Mouse (Mus musculus): ENCODE measurements around the gene Mcoln1. TPM values are rescaled to one million over a fixed set of nuclear protein-coding genes. Genes with fewer than 3 reads are reported as not detected.

Mcoln1 gene
- polyA plus RNA-seq, 1 experiment from 2014 or later, result 55.0 TPM

DNA sequence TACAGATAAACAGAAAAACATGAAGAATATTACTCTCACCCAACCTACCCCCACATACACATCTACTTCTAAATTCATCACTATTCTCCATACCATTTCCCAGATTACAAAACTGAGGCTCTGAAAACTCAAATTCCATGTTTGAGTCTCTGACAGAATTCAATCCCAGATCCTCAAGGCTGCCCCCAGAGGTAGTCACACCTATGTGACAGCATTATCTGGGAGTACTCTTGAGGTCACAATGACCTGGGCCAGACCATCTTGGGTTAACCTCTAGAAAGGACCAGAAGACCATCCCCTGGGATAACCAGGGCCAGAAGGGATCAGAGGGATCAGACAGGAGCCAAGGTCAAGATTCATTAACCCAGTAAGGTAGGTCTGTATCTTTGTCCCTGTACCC, 29.7 kb upstream of the Mcoln1 start, which contains the start of gene Tex45:
Gene Tex45, plus strand, starts transcription at position 301 of the 400 bp plus-strand sequence.
- Histone ChIP-seq H3K9ac (ENCODE audit: low read length) (no peak within 1 kb of the TSS), H3K4me1 (ENCODE audit: control insufficient read depth, insufficient read depth, low read length) (peaks cover 4% of the 10 kb centered on the region), H3K9me3 (replicated peaks; ENCODE audit: control insufficient read depth, low read length) (no peaks in the 10 kb centered on the region), H3K36me3 (ENCODE audit: control insufficient read depth, insufficient read depth) (no peaks in the 10 kb centered on the region), H3K27me3 (ENCODE audit: control insufficient read depth, insufficient read depth, low read length) (peaks cover 2% of the 10 kb centered on the region; the same call in 1 of the 2 replicates), H3K27ac (ENCODE audit: low read length) (no peak within 1 kb of the TSS), H3K4me3 (ENCODE audit: low read length) (no peak within 1 kb of the TSS), H3K4me2 (ENCODE audit: low read depth, low read length) (no peak within 1 kb of the TSS)
- no peak for ATAC-seq (replicated peaks; ENCODE audit: extremely low read depth, insufficient read depth, low FRiP score)

DNA sequence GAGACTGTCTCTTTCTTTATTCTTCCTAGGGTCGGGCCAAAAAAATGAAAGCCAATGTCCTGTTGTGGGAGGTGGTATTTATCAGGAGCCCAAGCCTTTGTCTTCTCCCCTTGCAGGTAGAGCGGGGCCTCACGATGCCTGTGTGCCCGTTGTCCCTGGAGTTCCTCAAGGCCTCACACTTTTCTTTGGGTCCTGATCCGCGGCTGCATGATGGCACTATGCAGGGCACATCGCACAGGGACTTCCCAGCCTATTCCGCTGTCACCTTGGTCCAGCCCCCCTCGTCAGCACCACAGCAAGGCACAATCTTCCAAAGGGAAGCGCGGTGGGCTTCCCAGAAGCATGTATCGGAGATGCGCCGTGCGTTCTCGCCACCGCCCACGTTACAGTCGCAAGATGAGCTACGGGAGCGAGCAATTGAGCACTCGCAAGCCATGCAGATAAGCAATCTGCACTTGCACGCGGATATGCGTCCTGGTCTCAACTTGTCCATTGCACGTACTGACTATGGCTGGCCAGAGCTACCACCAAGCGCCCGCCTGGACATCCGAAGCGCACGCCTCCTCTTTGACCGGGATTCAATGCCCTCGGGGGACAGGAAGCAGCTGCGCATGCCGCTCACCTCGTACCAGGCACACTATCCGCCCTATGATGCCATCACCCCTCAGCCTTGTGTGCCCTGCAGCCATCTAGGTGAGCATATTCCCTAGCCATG, 24.4 kb upstream of the Mcoln1 start:
- 21% methylated on average over 37 of the region's 37 CpGs for WGBS
- Histone ChIP-seq H3K9me3 (replicated peaks; ENCODE audit: control insufficient read depth, low read length) (no peaks in the 10 kb centered on the region), H3K4me2 (ENCODE audit: low read depth, low read length) (peak overlapping the region; percentile 73), H3K27ac (ENCODE audit: low read length) (no peak overlapping the region), H3K4me1 (ENCODE audit: control insufficient read depth, insufficient read depth, low read length) (peaks cover 4% of the 10 kb centered on the region; the same call in 1 of the 2 replicates), H3K4me3 (ENCODE audit: low read length) (peak overlapping the region; percentile 45), H3K9ac (ENCODE audit: low read length) (peak overlapping the region; percentile 45), H3K27me3 (ENCODE audit: control insufficient read depth, insufficient read depth, low read length) (peaks cover 4% of the 10 kb centered on the region; the same call in 1 of the 2 replicates), H3K36me3 (ENCODE audit: control insufficient read depth, insufficient read depth) (no peaks in the 10 kb centered on the region)
- ATAC-seq (replicated peaks; ENCODE audit: extremely low read depth, insufficient read depth, low FRiP score), result no peak

DNA sequence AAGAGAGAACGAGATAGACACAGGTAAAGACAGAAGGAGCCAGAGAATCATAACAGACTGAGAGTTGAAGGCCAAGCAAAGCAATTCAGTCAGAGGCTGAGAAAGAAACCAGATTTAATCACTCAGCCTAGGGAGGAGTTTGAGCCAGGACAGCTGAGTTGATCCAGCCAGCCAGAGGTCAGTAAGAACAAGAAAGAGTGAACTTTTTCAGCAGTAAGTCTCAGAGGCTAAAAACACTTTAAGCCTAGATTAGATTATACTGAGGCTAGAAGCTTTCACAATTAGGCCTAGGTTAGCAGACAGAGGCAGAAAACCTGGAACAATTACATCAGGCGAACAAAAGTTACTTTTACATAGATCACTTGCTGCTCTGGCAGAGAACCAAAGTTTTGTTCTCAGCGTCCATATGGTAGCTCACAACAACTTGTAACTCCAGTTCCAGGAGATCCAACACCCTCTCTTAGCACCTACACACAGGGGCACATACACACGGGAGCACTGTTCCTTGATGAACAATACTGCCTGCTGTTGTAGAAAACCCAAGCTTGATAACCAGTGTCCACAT, 20.0 kb upstream of the Mcoln1 start:
- H3K4me2 ChIP-seq (ENCODE audit: low read depth, low read length), result no peak overlapping the region
- H3K27ac ChIP-seq (ENCODE audit: low read length), result no peak overlapping the region
- 55% methylated on average over 4 of the region's 4 CpGs for WGBS

GRCm38 (mm10) chr8:3481605-3482004, 18.7 kb upstream of the Mcoln1 start:
- H3K4me1 ChIP-seq (ENCODE audit: control insufficient read depth, insufficient read depth, low read length), result no peaks in the 10 kb centered on the region
- ATAC-seq (replicated peaks; ENCODE audit: extremely low read depth, insufficient read depth, low FRiP score), result no peak
- no peaks in the 10 kb centered on the region for H3K9me3 ChIP-seq (replicated peaks; ENCODE audit: control insufficient read depth, low read length)
- H3K36me3 ChIP-seq (ENCODE audit: control insufficient read depth, insufficient read depth), result no peaks in the 10 kb centered on the region
- H3K4me2 ChIP-seq (ENCODE audit: low read depth, low read length), result no peak overlapping the region
- 57% methylated on average over 5 of the region's 5 CpGs for WGBS
- H3K9ac ChIP-seq (ENCODE audit: low read length), result no peak overlapping the region
- no peak overlapping the region for H3K27ac ChIP-seq (ENCODE audit: low read length)
- H3K4me3 ChIP-seq (ENCODE audit: low read length), result no peak overlapping the region
- 0 out of 2 replicates have a peak, but pooled peaks cover 2% of the 10 kb centered on the region for H3K27me3 ChIP-seq (ENCODE audit: control insufficient read depth, insufficient read depth, low read length)

More for the DNA sequence above, 20.0 kb upstream of the Mcoln1 start:
- Histone ChIP-seq H3K4me3 (ENCODE audit: low read length) (no peak overlapping the region), H3K27me3 (ENCODE audit: control insufficient read depth, insufficient read depth, low read length) (peaks cover 6% of the 10 kb centered on the region; the same call in 1 of the 2 replicates), H3K9me3 (replicated peaks; ENCODE audit: control insufficient read depth, low read length) (no peaks in the 10 kb centered on the region), H3K36me3 (ENCODE audit: control insufficient read depth, insufficient read depth) (no peaks in the 10 kb centered on the region), H3K9ac (ENCODE audit: low read length) (no peak overlapping the region), H3K4me1 (ENCODE audit: control insufficient read depth, insufficient read depth, low read length) (peaks cover 4% of the 10 kb centered on the region; the same call in 1 of the 2 replicates)
- ATAC-seq (replicated peaks; ENCODE audit: extremely low read depth, insufficient read depth, low FRiP score), result no peak

DNA sequence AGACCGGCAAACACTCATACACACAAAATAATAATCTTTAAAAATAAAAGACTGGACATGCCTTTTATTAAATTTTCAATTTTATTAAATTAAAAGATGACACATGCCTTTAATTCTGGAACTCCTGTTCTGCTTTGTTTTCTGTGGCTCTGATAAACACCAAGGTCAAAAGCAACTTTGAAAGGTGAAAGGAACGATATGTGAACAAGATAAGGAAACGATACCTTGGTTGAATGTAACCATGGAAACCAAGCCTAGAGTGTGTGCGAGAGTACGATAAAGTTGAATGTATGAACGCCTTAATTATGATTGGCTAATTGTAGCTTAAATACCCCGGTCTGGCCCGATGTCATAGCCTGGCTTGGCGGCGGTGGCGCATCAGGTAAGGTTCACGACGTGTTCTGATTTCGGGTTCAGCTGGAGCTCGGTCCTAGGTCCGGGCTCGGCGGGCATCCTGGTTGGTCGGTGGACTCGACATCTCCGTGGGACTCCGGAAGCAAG, 18.0 kb upstream of the Mcoln1 start:
- no peaks in the 10 kb centered on the region for H3K9me3 ChIP-seq (replicated peaks; ENCODE audit: control insufficient read depth, low read length)
- 0 out of 2 replicates have a peak, but pooled peaks cover 2% of the 10 kb centered on the region for H3K27me3 ChIP-seq (ENCODE audit: control insufficient read depth, insufficient read depth, low read length)
- H3K4me1 ChIP-seq (ENCODE audit: control insufficient read depth, insufficient read depth, low read length), result no peaks in the 10 kb centered on the region
- H3K36me3 ChIP-seq (ENCODE audit: control insufficient read depth, insufficient read depth), result no peaks in the 10 kb centered on the region
- no peak overlapping the region for H3K4me3 ChIP-seq (ENCODE audit: low read length)
- H3K9ac ChIP-seq (ENCODE audit: low read length), result no peak overlapping the region
- no peak overlapping the region for H3K27ac ChIP-seq (ENCODE audit: low read length)
- H3K4me2 ChIP-seq (ENCODE audit: low read depth, low read length), result no peak overlapping the region
- no peak for ATAC-seq (replicated peaks; ENCODE audit: extremely low read depth, insufficient read depth, low FRiP score)
- WGBS, result 77% methylated on average over 22 of the region's 22 CpGs

- Histone ChIP-seq H3K9me3 (replicated peaks; ENCODE audit: control insufficient read depth, low read length) (no peaks in the 10 kb centered on the region), H3K27me3 (ENCODE audit: control insufficient read depth, insufficient read depth, low read length) (0 out of 2 replicates have a peak, but pooled peaks cover 2% of the 10 kb centered on the region), H3K4me3 (ENCODE audit: low read length) (no peak overlapping the region), H3K4me1 (ENCODE audit: control insufficient read depth, insufficient read depth, low read length) (no peaks in the 10 kb centered on the region), H3K9ac (ENCODE audit: low read length) (no peak overlapping the region), H3K36me3 (ENCODE audit: control insufficient read depth, insufficient read depth) (no peaks in the 10 kb centered on the region), H3K27ac (ENCODE audit: low read length) (no peak overlapping the region), H3K4me2 (ENCODE audit: low read depth, low read length) (no peak overlapping the region)
- 58% methylated on average over 7 of the region's 7 CpGs for WGBS
- ATAC-seq (replicated peaks; ENCODE audit: extremely low read depth, insufficient read depth, low FRiP score), result no peak
Measured at GRCm38 (mm10) chr8:3483546-3483945, 16.7 kb upstream of the Mcoln1 start.

GRCm38 (mm10) chr8:3485192-3485591, 15.1 kb upstream of the Mcoln1 start:
- Histone ChIP-seq H3K36me3 (ENCODE audit: control insufficient read depth, insufficient read depth) (no peaks in the 10 kb centered on the region), H3K9ac (ENCODE audit: low read length) (no peak overlapping the region), H3K27ac (ENCODE audit: low read length) (no peak overlapping the region), H3K4me3 (ENCODE audit: low read length) (no peak overlapping the region), H3K27me3 (ENCODE audit: control insufficient read depth, insufficient read depth, low read length) (0 out of 2 replicates have a peak, but pooled peaks cover 2% of the 10 kb centered on the region), H3K9me3 (replicated peaks; ENCODE audit: control insufficient read depth, low read length) (no peaks in the 10 kb centered on the region), H3K4me1 (ENCODE audit: control insufficient read depth, insufficient read depth, low read length) (no peaks in the 10 kb centered on the region), H3K4me2 (ENCODE audit: low read depth, low read length) (no peak overlapping the region)
- no peak for ATAC-seq (replicated peaks; ENCODE audit: extremely low read depth, insufficient read depth, low FRiP score)
- 24% methylated on average over 5 of the region's 5 CpGs for WGBS

DNA sequence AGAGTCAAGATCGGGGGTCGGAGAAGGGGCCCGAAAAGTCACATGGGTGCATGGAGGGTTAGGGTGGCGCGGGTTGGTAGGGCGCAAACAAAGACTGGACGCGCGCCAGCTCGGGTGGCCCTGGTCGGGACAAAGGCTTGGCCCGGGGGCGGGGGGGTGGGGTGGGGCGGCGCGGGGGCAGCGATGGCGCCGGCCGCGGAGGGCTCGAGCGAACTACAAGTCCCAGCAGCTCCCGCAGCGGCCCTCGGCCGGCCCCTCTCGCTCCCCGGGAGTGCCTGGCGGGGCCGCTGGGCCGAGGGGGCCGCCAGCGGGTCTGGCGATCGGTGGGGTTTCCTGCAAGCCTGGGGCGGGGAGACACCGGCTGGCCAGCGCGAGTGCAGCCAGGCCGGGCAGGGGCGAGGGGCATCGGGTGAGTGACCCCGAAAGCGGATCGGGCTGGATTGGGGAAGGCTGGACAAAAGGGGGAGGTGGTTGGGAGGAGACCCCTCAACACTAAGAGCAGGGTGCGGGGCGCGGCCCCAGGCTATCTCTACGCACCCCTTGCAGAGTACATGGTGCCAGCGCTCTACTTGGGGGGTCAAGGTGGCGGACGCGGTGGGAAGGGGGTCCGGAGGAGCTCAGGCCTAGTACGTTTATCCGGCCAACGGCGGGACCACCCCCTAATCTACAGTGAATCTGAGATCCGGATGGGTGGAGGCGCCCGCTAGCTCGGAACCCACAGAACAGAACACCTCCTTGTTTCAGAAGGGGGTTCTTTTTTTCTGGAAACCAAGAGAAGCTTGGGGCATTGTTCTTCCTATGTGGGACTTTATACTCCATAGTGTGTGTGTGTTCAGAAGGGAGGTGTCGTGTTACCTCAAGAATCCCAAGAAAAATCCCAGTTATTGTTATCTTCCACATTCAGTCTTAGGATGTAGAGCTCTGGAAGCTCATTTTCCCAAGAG, 7.1 kb upstream of the Mcoln1 start, which contains the start of gene Zfp358:
Gene Zfp358, plus strand, starts transcription at position 238 of the 944 bp plus-strand sequence.
- ATAC-seq (replicated peaks; ENCODE audit: extremely low read depth, insufficient read depth, low FRiP score), result peak; percentile 92
- peaks cover 24% of the 10 kb centered on the region for H3K36me3 ChIP-seq (ENCODE audit: control insufficient read depth, insufficient read depth)
- peak within 1 kb of the TSS; percentile 84 for H3K27ac ChIP-seq (ENCODE audit: low read length)
- peak within 1 kb of the TSS; percentile 98 for H3K4me3 ChIP-seq (ENCODE audit: low read length)
- H3K4me1 ChIP-seq (ENCODE audit: control insufficient read depth, insufficient read depth, low read length), result peaks cover 8% of the 10 kb centered on the region
- no peaks in the 10 kb centered on the region for H3K9me3 ChIP-seq (replicated peaks; ENCODE audit: control insufficient read depth, low read length)
- under 1% methylated on average over 57 of the region's 64 CpGs for WGBS
- no peaks in the 10 kb centered on the region for H3K27me3 ChIP-seq (ENCODE audit: control insufficient read depth, insufficient read depth, low read length)
- H3K4me2 ChIP-seq (ENCODE audit: low read depth, low read length), result peak within 1 kb of the TSS; percentile 74
- peak within 1 kb of the TSS; percentile 100 for H3K9ac ChIP-seq (ENCODE audit: low read length)
